Mouse (Mus musculus) stomach, embryonic 15.5 days (tissue): ENCODE measurements around the gene Gabarapl2. TPM values are rescaled to one million over a fixed set of nuclear protein-coding genes. Genes with fewer than 3 reads are reported as not detected.
"Not testable (repeated sequence)": the region's sequence is repeated elsewhere in the genome, so short reads cannot be mapped to it uniquely, and the experiment has no call there.

Source experiments
- ATAC-seq: fragments of 200-750 bp; cut with Nextera tagmentation; 2 replicates; pipeline ENCODE4 v1.8.0; 2017; ENCODE audit warnings: low read depth, moderate number of reproducible peaks, moderate TSS enrichment; ENCODE audit not compliant: insufficient read depth, low FRiP score
- H3K27ac ChIP-seq: fragments of 300-500 bp; sonication (generic); 2 replicates; pipeline ENCODE4 v1.5.1; 2015; ENCODE audit warnings: mild to moderate bottlenecking, inconsistent platforms
- H3K27me3 ChIP-seq: fragments of 300-500 bp; sonication (generic); replicated peaks from 2 replicates; pipeline ENCODE4 v1.6.1; 2015; ENCODE audit warnings: inconsistent platforms
- H3K36me3 ChIP-seq: fragments of 300-500 bp; sonication (generic); 2 replicates; pipeline ENCODE4 v1.6.1; 2015; ENCODE audit warnings: inconsistent platforms
- H3K4me1 ChIP-seq: fragments of 300-500 bp; sonication (generic); 2 replicates; pipeline ENCODE4 v1.6.1; 2015; ENCODE audit warnings: inconsistent platforms
- H3K4me2 ChIP-seq: fragments of 300-500 bp; sonication (generic); 2 replicates; pipeline ENCODE4 v1.6.1; 2015; ENCODE audit warnings: mild to moderate bottlenecking, inconsistent platforms
- H3K4me3 ChIP-seq: fragments of 300-500 bp; sonication (generic); replicated peaks from 2 replicates; pipeline ENCODE4 v1.5.1; 2015; ENCODE audit warnings: inconsistent platforms
- H3K9ac ChIP-seq: fragments of 300-500 bp; sonication (generic); 2 replicates; pipeline ENCODE4 v1.6.1; 2015; ENCODE audit warnings: inconsistent platforms
- H3K9me3 ChIP-seq: fragments of 300-500 bp; sonication (generic); 2 replicates; pipeline ENCODE4 v1.6.1; 2016; ENCODE audit warnings: inconsistent platforms
- WGBS: fragments of 180-500 bp; shearing (Covaris S2); methylation state at CpG from one replicate; pipeline ENCODE4 v1.1.7; 2015; 5-methylcytosine and 5-hydroxymethylcytosine counted together
- polyA plus RNA-seq: library from polyadenylated mRNA; unstranded; fragments of >200 nt; fragmentation: Nextera tagmentation; extraction: Ambion mirVana; gene quantifications from 2 replicates; pipeline ENCODE4 v1.2.1, GENCODE M21; 2015

The Gabarapl2 gene
- polyA plus RNA-seq, 1 experiment from 2014 or later, result 205 TPM

DNA sequence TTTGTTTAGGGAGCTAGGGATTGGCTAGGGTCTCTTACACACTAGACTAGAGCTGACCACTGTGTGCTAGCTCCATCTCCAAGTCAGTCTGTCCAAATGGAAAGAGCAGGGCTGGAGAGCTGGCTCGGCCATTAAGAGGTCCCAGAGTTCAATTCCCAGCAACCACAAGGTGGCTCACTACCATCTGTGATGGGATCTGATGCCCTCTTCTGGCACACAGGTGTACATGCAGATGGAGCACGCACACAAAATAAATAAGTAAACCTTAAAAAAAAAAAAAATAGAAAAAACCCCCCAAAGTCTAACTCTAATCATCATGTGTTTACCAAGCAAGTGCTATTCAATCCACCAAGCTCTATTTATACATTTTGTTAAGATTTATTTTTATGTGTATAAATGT is 20.8 kb upstream of the Gabarapl2 start:
- no peak overlapping the region for H3K9ac ChIP-seq
- no peak for ATAC-seq
- no peak overlapping the region for H3K4me3 ChIP-seq
- H3K27me3 ChIP-seq, result no peaks in the 10 kb centered on the region
- no peaks in the 10 kb centered on the region for H3K36me3 ChIP-seq
- 79% methylated on average over 2 of the region's 2 CpGs for WGBS
- H3K9me3 ChIP-seq, result no peaks in the 10 kb centered on the region
- H3K4me1 ChIP-seq, result 0 out of 2 replicates have a peak, but pooled peaks cover 2% of the 10 kb centered on the region
- no peak overlapping the region for H3K4me2 ChIP-seq
- H3K27ac ChIP-seq, result no peak overlapping the region

DNA sequence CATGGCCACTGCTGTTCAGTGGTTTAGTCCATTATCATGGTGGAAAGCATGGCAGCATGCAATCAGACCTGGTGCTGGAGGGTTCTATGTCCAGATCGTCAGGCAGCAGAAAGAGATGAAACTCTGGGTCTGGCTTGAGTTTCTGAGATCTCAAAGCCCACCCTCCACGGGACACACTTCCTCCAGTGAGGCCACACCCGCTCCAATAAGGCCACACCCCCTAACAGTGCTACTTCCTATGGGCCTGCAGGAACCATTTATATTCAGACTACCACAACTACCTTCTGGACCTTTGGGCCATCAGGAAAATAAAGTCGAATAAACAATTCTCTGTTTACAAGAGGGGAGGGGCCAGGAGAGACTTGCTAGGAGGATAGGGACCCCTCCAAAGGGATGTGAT is 19.5 kb upstream of the Gabarapl2 start:
- 72% methylated on average over 4 of the region's 4 CpGs for WGBS
- ATAC-seq, result no peak
- Histone ChIP-seq H3K27me3 (no peaks in the 10 kb centered on the region), H3K4me3 (no peak overlapping the region), H3K4me2 (no peak overlapping the region), H3K9ac (no peak overlapping the region), H3K4me1 (0 out of 2 replicates have a peak, but pooled peaks cover 2% of the 10 kb centered on the region), H3K36me3 (no peaks in the 10 kb centered on the region), H3K9me3 (no peaks in the 10 kb centered on the region), H3K27ac (no peak overlapping the region)

DNA sequence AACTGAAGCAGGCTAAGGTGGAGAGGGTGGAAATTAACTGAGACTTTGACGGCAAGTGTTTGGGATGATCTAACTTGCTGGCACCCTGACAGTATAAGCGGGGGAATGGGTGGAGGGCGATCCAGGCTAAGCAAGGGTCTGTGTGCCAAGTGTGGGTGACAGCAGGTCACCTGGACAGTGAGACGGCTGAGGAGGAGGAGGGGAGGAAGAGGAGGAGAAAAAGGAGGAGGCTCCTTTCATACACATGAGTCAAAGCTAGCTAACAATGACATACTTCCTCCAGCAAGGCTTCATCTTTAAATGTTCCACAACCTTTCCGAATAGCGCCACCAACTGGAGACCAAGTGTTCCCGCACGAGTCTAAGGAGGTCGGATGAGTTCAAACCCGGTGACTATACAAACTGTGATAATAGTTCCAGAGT is 17.1 kb upstream of the Gabarapl2 start:
- 20% methylated on average over 10 of the region's 10 CpGs for WGBS
- H3K36me3 ChIP-seq, result no peaks in the 10 kb centered on the region
- 0 out of 2 replicates have a peak overlapping the region, but pooled peaks have one; percentile 9 for H3K4me3 ChIP-seq
- 0 out of 2 replicates have a peak, but pooled peaks cover 2% of the 10 kb centered on the region for H3K4me1 ChIP-seq
- H3K27me3 ChIP-seq, result no peaks in the 10 kb centered on the region
- no peaks in the 10 kb centered on the region for H3K9me3 ChIP-seq
- H3K27ac ChIP-seq, result no peak overlapping the region
- no peak for ATAC-seq
- H3K9ac ChIP-seq, result no peak overlapping the region
- peak overlapping the region; percentile 27; the same call in 1 of the 2 replicates for H3K4me2 ChIP-seq

DNA sequence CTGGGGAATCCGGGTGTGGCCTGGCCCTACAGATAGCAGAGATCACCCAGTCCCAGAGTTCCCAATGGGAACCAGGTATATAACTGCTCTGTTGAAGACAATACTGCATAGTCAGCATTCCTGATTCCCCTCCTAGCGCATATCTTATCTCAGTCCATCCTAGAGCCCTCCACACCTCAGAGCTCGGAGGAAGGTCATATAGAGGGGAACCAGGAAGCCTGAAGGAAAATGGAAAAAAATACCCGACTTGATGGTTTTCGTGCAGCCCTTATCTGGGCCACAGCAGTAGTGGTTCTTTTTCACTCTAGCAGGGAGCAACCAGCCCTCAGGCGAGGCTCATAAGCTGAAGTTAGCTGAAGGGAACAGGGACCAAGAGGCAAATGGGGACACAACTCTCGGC is 15.5 kb upstream of the Gabarapl2 start:
- WGBS, result 73% methylated on average over 7 of the region's 7 CpGs
- Histone ChIP-seq H3K4me3 (no peak overlapping the region), H3K4me2 (no peak overlapping the region), H3K9ac (no peak overlapping the region), H3K4me1 (0 out of 2 replicates have a peak, but pooled peaks cover 2% of the 10 kb centered on the region), H3K27me3 (no peaks in the 10 kb centered on the region), H3K9me3 (no peaks in the 10 kb centered on the region), H3K27ac (no peak overlapping the region), H3K36me3 (no peaks in the 10 kb centered on the region)
- ATAC-seq, result no peak

- Histone ChIP-seq H3K9ac (no peak overlapping the region), H3K27ac (no peak overlapping the region), H3K36me3 (no peaks in the 10 kb centered on the region), H3K9me3 (no peaks in the 10 kb centered on the region), H3K4me2 (no peak overlapping the region), H3K4me1 (peaks cover 12% of the 10 kb centered on the region), H3K4me3 (no peak overlapping the region), H3K27me3 (no peaks in the 10 kb centered on the region)
- ATAC-seq, result peak; percentile 66; the same call in 1 of the 2 replicates
- WGBS, result 53% methylated on average over 8 of the region's 8 CpGs
These were observed 10.7 kb upstream of the Gabarapl2 start for GRCm38 (mm10) chr8:111929648-111930344.

DNA sequence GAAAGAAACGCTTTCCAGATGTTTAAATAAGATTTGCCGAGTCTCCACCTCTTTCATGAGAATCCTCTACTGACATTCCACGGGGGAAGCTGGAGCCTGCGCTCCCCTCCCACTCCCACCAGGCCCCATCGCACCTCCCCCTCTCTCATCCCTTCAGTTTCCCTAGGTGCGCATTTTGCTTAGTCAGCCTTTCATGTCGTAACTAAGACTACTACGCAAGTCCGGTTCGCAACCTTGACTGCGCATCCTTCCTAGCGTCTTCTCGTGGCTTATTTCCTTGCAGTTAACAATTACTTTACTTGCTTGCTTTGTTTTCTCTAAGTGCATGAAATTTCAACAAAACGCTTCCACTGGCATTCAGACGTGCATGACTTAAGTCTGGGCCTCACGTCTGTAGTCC is 8.8 kb upstream of the Gabarapl2 start:
- H3K36me3 ChIP-seq, result no peaks in the 10 kb centered on the region
- no peak overlapping the region for H3K9ac ChIP-seq
- no peak overlapping the region for H3K4me2 ChIP-seq
- H3K9me3 ChIP-seq, result no peaks in the 10 kb centered on the region
- ATAC-seq, result no peak
- H3K4me1 ChIP-seq, result peaks cover 12% of the 10 kb centered on the region
- no peak overlapping the region for H3K27ac ChIP-seq
- H3K27me3 ChIP-seq, result no peaks in the 10 kb centered on the region
- 70% methylated on average over 16 of the region's 16 CpGs for WGBS
- H3K4me3 ChIP-seq, result no peak overlapping the region

DNA sequence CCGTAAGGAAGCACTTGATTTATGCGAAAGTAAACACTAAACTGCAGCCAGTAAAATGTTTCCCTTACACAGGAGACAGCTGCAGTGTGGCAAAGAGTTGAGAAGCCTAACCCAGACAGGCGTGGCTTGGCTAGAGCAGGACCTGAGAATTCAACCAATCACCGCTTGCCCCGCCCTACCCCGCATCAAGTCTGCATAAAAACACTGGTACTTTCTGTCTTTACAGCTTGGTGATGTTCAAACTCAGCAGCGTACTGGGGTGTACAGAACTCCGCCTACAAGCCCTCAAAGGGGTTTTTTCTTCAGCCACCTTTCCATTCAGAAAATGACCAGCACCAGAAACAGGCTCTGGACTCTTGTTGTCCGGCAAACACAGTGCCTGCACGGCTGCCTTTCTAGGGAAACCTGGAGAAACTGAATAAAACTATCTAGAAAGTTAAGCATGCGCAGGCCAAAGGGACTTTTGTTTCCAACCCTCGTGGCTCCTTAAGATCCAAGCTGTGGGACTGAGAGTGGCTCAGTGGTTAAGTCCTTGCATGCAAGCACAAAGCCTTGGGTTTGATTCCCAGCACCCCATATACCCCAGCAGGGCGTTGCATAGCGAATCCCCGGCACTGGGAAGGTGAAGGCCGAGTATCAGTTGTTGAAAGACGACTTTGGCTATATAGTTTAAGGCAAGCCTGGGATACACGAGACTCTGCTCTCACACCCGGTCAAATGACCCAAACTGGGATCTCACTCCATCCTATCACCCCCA is 7.7 kb upstream of the Gabarapl2 start:
- H3K4me1 ChIP-seq, result peaks cover 12% of the 10 kb centered on the region
- H3K36me3 ChIP-seq, result no peaks in the 10 kb centered on the region
- H3K4me2 ChIP-seq, result peak overlapping the region; percentile 96
- peak overlapping the region; percentile 79; the same call in 1 of the 2 replicates for H3K27ac ChIP-seq
- ATAC-seq, result peak; percentile 66; the same call in 1 of the 2 replicates
- H3K4me3 ChIP-seq, result peak overlapping the region; percentile 66
- no peaks in the 10 kb centered on the region for H3K9me3 ChIP-seq
- H3K27me3 ChIP-seq, result no peaks in the 10 kb centered on the region
- 24% methylated on average over 19 of the region's 19 CpGs for WGBS
- peak overlapping the region; percentile 60 for H3K9ac ChIP-seq

GRCm38 (mm10) chr8:111933348-111934076 is 7.0 kb upstream of the Gabarapl2 start, which contains the start of gene Tmem231:
Tmem231 (minus strand) TSS chr8:111933881.
- Histone ChIP-seq H3K9me3 (no peaks in the 10 kb centered on the region), H3K27ac (peak within 1 kb of the TSS; percentile 79), H3K27me3 (no peaks in the 10 kb centered on the region), H3K9ac (peak within 1 kb of the TSS; percentile 60), H3K36me3 (no peaks in the 10 kb centered on the region), H3K4me2 (peak within 1 kb of the TSS; percentile 96), H3K4me3 (peak within 1 kb of the TSS; percentile 66), H3K4me1 (peaks cover 12% of the 10 kb centered on the region)
- WGBS, result under 1% methylated on average over 53 of the region's 53 CpGs
- ATAC-seq, result peak; percentile 97

DNA sequence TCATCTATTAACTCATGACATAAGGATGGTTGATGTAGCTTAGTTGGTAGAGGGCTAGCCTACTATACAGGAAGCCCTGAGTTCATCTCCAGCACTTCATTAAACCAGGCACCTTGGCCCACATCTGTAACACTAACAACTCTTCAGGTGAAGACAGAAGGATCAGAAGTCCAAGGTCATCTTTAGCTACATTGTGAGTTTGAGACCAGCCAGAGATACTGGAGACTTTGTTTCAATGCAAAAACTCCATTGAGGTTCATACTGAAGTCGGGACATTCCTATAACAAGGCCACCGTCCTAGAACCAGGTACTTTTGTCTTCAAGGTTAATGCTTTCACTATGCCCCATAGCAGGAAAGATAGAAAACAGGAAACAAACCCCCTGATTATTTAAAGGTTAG is 6.3 kb upstream of the Gabarapl2 start:
- ATAC-seq, result no peak
- Histone ChIP-seq H3K36me3 (no peaks in the 10 kb centered on the region), H3K4me3 (no peak overlapping the region), H3K9ac (no peak overlapping the region), H3K9me3 (no peaks in the 10 kb centered on the region), H3K27me3 (no peaks in the 10 kb centered on the region), H3K27ac (no peak overlapping the region), H3K4me2 (no peak overlapping the region), H3K4me1 (peaks cover 12% of the 10 kb centered on the region)
- 89% methylated on average over 2 of the region's 2 CpGs for WGBS

DNA sequence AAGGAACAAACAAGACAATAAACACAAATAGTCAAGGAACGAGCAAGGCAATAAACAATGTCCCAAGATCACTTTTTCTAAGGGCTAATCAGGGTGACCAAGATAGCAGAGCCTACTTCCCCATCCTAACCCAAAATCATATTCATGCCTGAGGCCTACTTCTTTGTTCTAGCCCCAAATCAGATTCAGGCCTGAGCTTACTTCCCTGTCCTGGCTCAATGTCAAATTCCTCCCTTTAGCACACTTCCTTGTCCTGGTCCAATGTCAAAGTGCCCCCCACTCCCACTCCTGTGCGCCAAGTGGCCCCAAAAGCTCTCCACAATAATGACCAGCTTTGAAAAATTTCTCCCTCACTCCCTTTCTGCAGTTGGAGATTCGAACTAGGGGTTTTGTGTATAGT is 3.3 kb upstream of the Gabarapl2 start:
- no peak overlapping the region for H3K4me3 ChIP-seq
- H3K27me3 ChIP-seq, result no peaks in the 10 kb centered on the region
- no peaks in the 10 kb centered on the region for H3K36me3 ChIP-seq
- WGBS, result 76% methylated on average over 3 of the region's 3 CpGs
- no peaks in the 10 kb centered on the region for H3K9me3 ChIP-seq
- no peak overlapping the region for H3K27ac ChIP-seq
- no peak overlapping the region for H3K9ac ChIP-seq
- ATAC-seq, result no peak
- peaks cover 26% of the 10 kb centered on the region for H3K4me1 ChIP-seq
- H3K4me2 ChIP-seq, result no peak overlapping the region

- not testable (repeated sequence) for H3K4me3 ChIP-seq, H3K4me2 ChIP-seq, H3K9ac ChIP-seq, ATAC-seq, H3K27me3 ChIP-seq, H3K27ac ChIP-seq, H3K9me3 ChIP-seq, H3K36me3 ChIP-seq
- WGBS, result 89% methylated on average over 9 of the region's 9 CpGs
- peaks cover 18% of the 10 kb centered on the region for H3K4me1 ChIP-seq
These were observed 2.2 kb upstream of the Gabarapl2 start for GRCm38 (mm10) chr8:111938076-111938985.
